Comparison of ENCODE assay signal across 12 mouse cellular contexts in genomic region chr13:53142268-53142667, GRCm38 (mm10).
DNase-seq lines count a peak whose midpoint lies in the region; ATAC-seq and TF ChIP-seq lines count a peak whose summit lies in the region.
"Had no signal": no experiment of that assay in that cellular context is flagged by ENCODE, and none has a peak within 500 bp of the region (broad histone marks: within the 10 kb centered on the region; RNA-seq: fewer than 3 reads in every experiment).

No protein-coding gene starts in this region.

- no peak overlapping the region for H3K27ac ChIP-seq in kidney, adult 2 months (ENCODE audit: insufficient read depth, low read depth, low read length)
- H3K27ac ChIP-seq in kidney, embryonic 15.5 days, result no peak overlapping the region
- H3K27ac ChIP-seq in heart, embryonic 12.5 days (ENCODE audit: poor library complexity, severe bottlenecking), result no peak overlapping the region
- no peak overlapping the region for H3K27ac ChIP-seq in neural tube, embryonic 15.5 days (replicated peaks)

- no peak overlapping the region for H3K4me2 ChIP-seq in kidney, embryonic 15.5 days
- no peak overlapping the region for H3K4me2 ChIP-seq in heart, embryonic 12.5 days
- no peak overlapping the region for H3K4me2 ChIP-seq in neural tube, embryonic 15.5 days

- H3K36me3 ChIP-seq in kidney, adult 2 months (ENCODE audit: control insufficient read depth, insufficient read depth, low read length), result no peaks in the 10 kb centered on the region
- H3K36me3 ChIP-seq in kidney, embryonic 15.5 days, result 0 out of 2 replicates have a peak, but pooled peaks cover 3% of the 10 kb centered on the region
- peaks cover 24% of the 10 kb centered on the region for H3K36me3 ChIP-seq in heart, embryonic 12.5 days
- no peaks in the 10 kb centered on the region for H3K36me3 ChIP-seq in neural tube, embryonic 15.5 days
- H3K36me3 ChIP-seq: G1E had no signal

- WGBS in kidney, adult 2 months, result 58% methylated on average over 10 of the region's 10 CpGs
- WGBS in kidney, embryonic 15.5 days, result 73% methylated on average over 10 of the region's 10 CpGs
- WGBS in heart, embryonic 12.5 days, result 89% methylated on average over 10 of the region's 10 CpGs
- 58% methylated on average over 10 of the region's 10 CpGs for WGBS in neural tube, embryonic 15.5 days

- no peak for TF ChIP-seq POLR2A in kidney, adult 2 months (IDR thresholded peaks at IDR 0.05; ENCODE audit: low read depth, low read length)

- no peaks in the 10 kb centered on the region for H3K4me1 ChIP-seq in kidney, adult 2 months (ENCODE audit: control insufficient read depth, insufficient read depth, low read length)
- H3K4me1 ChIP-seq in kidney, embryonic 15.5 days, result peaks cover 6% of the 10 kb centered on the region
- peaks cover 16% of the 10 kb centered on the region for H3K4me1 ChIP-seq in heart, embryonic 12.5 days (replicated peaks)
- peaks cover 10% of the 10 kb centered on the region for H3K4me1 ChIP-seq in neural tube, embryonic 15.5 days

- H3K9ac ChIP-seq in kidney, embryonic 15.5 days, result no peak overlapping the region
- H3K9ac ChIP-seq in heart, embryonic 12.5 days, result no peak overlapping the region
- H3K9ac ChIP-seq in neural tube, embryonic 15.5 days (replicated peaks), result no peak overlapping the region

- ATAC-seq in kidney, embryonic 15.5 days (replicated peaks; ENCODE audit: low FRiP score), result no peak
- no peak for ATAC-seq in heart, embryonic 12.5 days (ENCODE audit: insufficient number of reproducible peaks, low FRiP score)
- ATAC-seq in neural tube, embryonic 15.5 days (ENCODE audit: low FRiP score), result no peak
- ATAC-seq: midbrain, embryonic 16.5 days had no signal

- H3K9me3 ChIP-seq in kidney, embryonic 15.5 days (replicated peaks), result peaks cover 10% of the 10 kb centered on the region; the same call in 1 of the 2 replicates
- H3K9me3 ChIP-seq in heart, embryonic 12.5 days (replicated peaks), result no peaks in the 10 kb centered on the region
- H3K9me3 ChIP-seq in neural tube, embryonic 15.5 days (replicated peaks), result no peaks in the 10 kb centered on the region

- no peak overlapping the region for H3K4me3 ChIP-seq in kidney, adult 2 months (ENCODE audit: insufficient read depth, low read depth, low read length)
- no peak overlapping the region for H3K4me3 ChIP-seq in kidney, embryonic 15.5 days (replicated peaks)
- H3K4me3 ChIP-seq in heart, embryonic 12.5 days, result no peak overlapping the region
- H3K4me3 ChIP-seq in neural tube, embryonic 15.5 days (replicated peaks), result no peak overlapping the region

- no peaks in the 10 kb centered on the region for H3K27me3 ChIP-seq in kidney, adult 2 months (replicated peaks; ENCODE audit: control insufficient read depth, insufficient read depth, low read length)
- H3K27me3 ChIP-seq in kidney, embryonic 15.5 days, result no peaks in the 10 kb centered on the region
- no peaks in the 10 kb centered on the region for H3K27me3 ChIP-seq in heart, embryonic 12.5 days (replicated peaks)
- H3K27me3 ChIP-seq in neural tube, embryonic 15.5 days (replicated peaks), result no peaks in the 10 kb centered on the region

- no peak for TF ChIP-seq CTCF in kidney, adult 2 months (conservative IDR thresholded peaks at IDR 0.05; ENCODE audit: insufficient read depth, insufficient read length, low read depth, low read length)

- DNase-seq in adrenal gland, postnatal 10 days, result peak; percentile 74
- no peak for DNase-seq in adrenal gland, postnatal 4 days (ENCODE audit: low spot score in 2 of 2)
- DNase-seq in kidney, adult 2 months, result peak; percentile 68
- DNase-seq in adipocyte (ENCODE audit: low spot score), result peak; percentile 7
- DNase-seq in fibroblast of lung, adult 2 months (ENCODE audit: low read depth), result peak; percentile 90
- DNase-seq: heart, postnatal 36 days; layer of hippocampus, postnatal 36 days had no signal

Comparison
In these comparisons a context has a peak if more than half of its experiments do, and no peak if none do; other contexts are left out.
1. DNase-seq: peak in adrenal gland, postnatal 10 days (single experiment), kidney, adult 2 months (single experiment), adipocyte (single experiment) and fibroblast of lung, adult 2 months (single experiment); none in adrenal gland, postnatal 4 days (0 of 2).